ENCODE assay signal across 8 mouse cellular contexts in genomic region chr9:90113151-90113550, GRCm38 (mm10). TPM values are rescaled to one million over a fixed set of nuclear protein-coding genes. Genes with fewer than 3 reads are reported as not detected.
DNase-seq lines count a peak whose midpoint lies in the region; ATAC-seq and TF ChIP-seq lines count a peak whose summit lies in the region.

No protein-coding gene starts in this region.

- no peak for TF ChIP-seq CTCF in kidney, adult 2 months (conservative IDR thresholded peaks at IDR 0.05; ENCODE audit: insufficient read depth, insufficient read length, low read depth, low read length)

- H3K4me1 ChIP-seq in kidney, adult 2 months (ENCODE audit: control insufficient read depth, insufficient read depth, low read length) = peaks cover 23% of the 10 kb centered on the region
- H3K4me1 ChIP-seq in hindbrain, embryonic 11.5 days (replicated peaks; ENCODE audit: control insufficient read depth, insufficient read depth, low read length) = no peaks in the 10 kb centered on the region

- ATAC-seq in hindbrain, embryonic 11.5 days (ENCODE audit: low FRiP score) = no peak

- 1% methylated on average over 13 of the region's 13 CpGs for WGBS in kidney, adult 2 months
- 3% methylated on average over 13 of the region's 13 CpGs for WGBS in hindbrain, embryonic 11.5 days

- peak overlapping the region; percentile 99 for H3K27ac ChIP-seq in kidney, adult 2 months (ENCODE audit: insufficient read depth, low read depth, low read length)
- no peak overlapping the region; the same call in 1 of the 2 replicates for H3K27ac ChIP-seq in hindbrain, embryonic 11.5 days (ENCODE audit: low read depth, low read length)

- peak overlapping the region; percentile 92 for H3K4me3 ChIP-seq in kidney, adult 2 months (ENCODE audit: insufficient read depth, low read depth, low read length)
- peak overlapping the region; percentile 94 for H3K4me3 ChIP-seq in hindbrain, embryonic 11.5 days (ENCODE audit: low read depth, low read length)

- H3K9me3 ChIP-seq in hindbrain, embryonic 11.5 days (ENCODE audit: control insufficient read depth, low read length) = no peaks in the 10 kb centered on the region

- DNase-seq in kidney, adult 2 months = no peak
- no peak for DNase-seq in kidney, adult 9 months
- DNase-seq in NIH3T3 (ENCODE audit: low read depth) = peak; percentile 55
- no peak for DNase-seq in hindbrain, embryonic 11.5 days (ENCODE audit: low spot score)
- DNase-seq in lung, postnatal 14 days = peak; percentile 22
- DNase-seq in cerebellum, adult 8-10 months = no peak
- no peak for DNase-seq in right cerebral cortex, postnatal 25 days
- DNase-seq in spleen, postnatal 14 days (ENCODE audit: low spot score in 2 of 2) = no peak

- H3K36me3 ChIP-seq in kidney, adult 2 months (ENCODE audit: control insufficient read depth, insufficient read depth, low read length) = no peaks in the 10 kb centered on the region; the same call in 1 of the 2 replicates
- H3K36me3 ChIP-seq in hindbrain, embryonic 11.5 days (ENCODE audit: control insufficient read depth, insufficient read depth, low read length) = no peaks in the 10 kb centered on the region

- no peak for TF ChIP-seq POLR2A in kidney, adult 2 months (IDR thresholded peaks at IDR 0.05; ENCODE audit: low read depth, low read length)

- H3K27me3 ChIP-seq in kidney, adult 2 months (replicated peaks; ENCODE audit: control insufficient read depth, insufficient read depth, low read length) = no peaks in the 10 kb centered on the region
- no peaks in the 10 kb centered on the region for H3K27me3 ChIP-seq in hindbrain, embryonic 11.5 days (ENCODE audit: control insufficient read depth, insufficient read depth, low read length)

- H3K4me2 ChIP-seq in hindbrain, embryonic 11.5 days (replicated peaks; ENCODE audit: low read depth, low read length) = peak overlapping the region; percentile 72

- peak overlapping the region; percentile 99 for H3K9ac ChIP-seq in hindbrain, embryonic 11.5 days (ENCODE audit: low read depth, low read length)

RNA-seq across cellular contexts. Expression of gene Morf4l1, which starts 1.4 kb away (rescaled TPM):
- polyA plus RNA-seq in kidney, adult 2 months (2012; rRNA removed) = 91.8 and 126 TPM in 2 replicates
- polyA plus RNA-seq in hindbrain, embryonic 11.5 days (2014; fragmentation: Nextera tagmentation; extraction: Ambion mirVana) = 533 and 557 TPM in 2 replicates

RNA-seq across cellular contexts. Expression of gene Adamts7, which starts 49.7 kb away (rescaled TPM):
- 9.4 and 10.7 TPM in 2 replicates for polyA plus RNA-seq in kidney, adult 2 months (2012; rRNA removed)
- polyA plus RNA-seq in hindbrain, embryonic 11.5 days (2014; fragmentation: Nextera tagmentation; extraction: Ambion mirVana) = 10.3 and 10.4 TPM in 2 replicates

RNA-seq across cellular contexts. Expression of gene Ctsh, which starts 59.2 kb away (rescaled TPM):
- polyA plus RNA-seq in kidney, adult 2 months (2012; rRNA removed) = 176 and 202 TPM in 2 replicates
- 11.1 and 11.6 TPM in 2 replicates for polyA plus RNA-seq in hindbrain, embryonic 11.5 days (2014; fragmentation: Nextera tagmentation; extraction: Ambion mirVana)

Comparison
In these comparisons a context has a peak if more than half of its experiments do, and no peak if none do; other contexts are left out.
1. DNase-seq: peak in NIH3T3 (single experiment) and lung, postnatal 14 days (single experiment); none in kidney, adult 2 months (single experiment), kidney, adult 9 months (single experiment), hindbrain, embryonic 11.5 days (single experiment), cerebellum, adult 8-10 months (single experiment), right cerebral cortex, postnatal 25 days (single experiment) and spleen, postnatal 14 days (0 of 2).
2. RNA of gene Ctsh, which starts 59.2 kb away (polyA plus RNA-seq): 176 to 202 TPM in kidney, adult 2 months; 11.1 to 11.6 TPM in hindbrain, embryonic 11.5 days; every median in the first group is over 10 times any median in the second.